Mouse (Mus musculus) thymus, adult 2 months (tissue): Measurements from ENCODE around the gene Nsl1. TPM values are rescaled to one million over a fixed set of nuclear protein-coding genes. Genes with fewer than 3 reads are reported as not detected.

Experiments
- DNase-seq: peaks from one replicate; pipeline ENCODE4 v3.0.0; 2021
- H3K27ac ChIP-seq: fragments of 200-500 bp; 2 replicates; pipeline ENCODE4 v1.5.1; 2012; ENCODE audit warnings: low read length, control low read depth; ENCODE audit not compliant: control insufficient read depth, insufficient read depth
- H3K27me3 ChIP-seq: fragments of 200-500 bp; 2 replicates; pipeline ENCODE4 v1.6.1; 2012; ENCODE audit warnings: mild to moderate bottlenecking, low read length, moderate library complexity, mixed read lengths; ENCODE audit not compliant: control insufficient read depth, insufficient read depth
- H3K36me3 ChIP-seq: fragments of 200-500 bp; 2 replicates; pipeline ENCODE4 v1.6.1; 2012; ENCODE audit warnings: mild to moderate bottlenecking, low read length, moderate library complexity; ENCODE audit not compliant: control insufficient read depth, insufficient read depth
- H3K4me1 ChIP-seq: fragments of 200-500 bp; replicated peaks from 2 replicates; pipeline ENCODE4 v1.6.1; 2012; ENCODE audit warnings: low read length; ENCODE audit not compliant: control insufficient read depth, insufficient read depth
- H3K4me3 ChIP-seq: fragments of 200-500 bp; 2 replicates; pipeline ENCODE4 v1.5.1; 2012; ENCODE audit warnings: mild to moderate bottlenecking, low read length, control low read depth, moderate library complexity; ENCODE audit not compliant: control insufficient read depth, insufficient read depth
- CTCF ChIP-seq: fragments of 200-500 bp; IDR thresholded peaks from 2 replicates; pipeline ENCODE4 v1.5.1; 2012; ENCODE audit warnings: mild to moderate bottlenecking, control low read depth, low read length, moderate library complexity, borderline replicate concordance; ENCODE audit not compliant: control insufficient read depth, poor library complexity, insufficient read depth; ENCODE audit errors: extremely low read depth
- POLR2A ChIP-seq: fragments of 200-500 bp; IDR thresholded peaks from 2 replicates; pipeline ENCODE4 v1.6.1; 2012; ENCODE audit warnings: mild to moderate bottlenecking, low read length, control low read depth, moderate library complexity; ENCODE audit not compliant: control insufficient read depth, poor library complexity, insufficient read depth; ENCODE audit errors: extremely low read depth
- WGBS: fragments of 180-500 bp; shearing (Covaris S2); methylation state at CpG from one replicate; pipeline ENCODE4 v1.1.7; 2018; 5-methylcytosine and 5-hydroxymethylcytosine counted together
- polyA plus RNA-seq: library from polyadenylated mRNA; depleted of rRNA; stranded (reverse); fragments of >200 nt; gene quantifications from 2 replicates; pipeline ENCODE4 v1.2.3, GENCODE M21; 2012

The Nsl1 gene
- polyA plus RNA-seq, 1 experiment = 8.1 TPM

DNA sequence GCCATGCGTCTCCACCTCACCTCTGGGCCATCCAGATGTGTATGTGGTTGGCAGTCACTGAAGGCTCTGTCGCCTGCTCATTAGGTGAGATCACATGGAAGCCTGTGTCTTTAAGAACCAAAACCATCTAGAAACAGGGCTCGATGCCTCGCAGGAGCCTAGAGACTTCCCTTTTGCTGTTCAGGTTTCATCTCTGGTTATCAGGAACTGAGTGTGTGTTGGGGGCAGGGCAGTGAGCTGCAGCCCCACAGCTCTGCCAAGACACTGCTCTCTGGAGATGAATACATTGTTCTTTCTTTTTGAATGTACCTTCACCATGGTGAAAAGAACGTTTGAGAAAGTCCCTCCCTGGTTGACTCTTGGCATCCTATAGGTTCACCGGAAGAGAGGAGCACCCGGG lies 52.1 kb downstream of the Nsl1 start:
- no peak for DNase-seq
- TF ChIP-seq CTCF = no peak
- no peak for TF ChIP-seq POLR2A
- Histone ChIP-seq H3K4me3 (no peak overlapping the region), H3K27me3 (no peaks in the 10 kb centered on the region), H3K27ac (no peak overlapping the region), H3K4me1 (peaks cover 9% of the 10 kb centered on the region), H3K36me3 (no peaks in the 10 kb centered on the region)
- 40% methylated on average over 7 of the region's 7 CpGs for WGBS

DNA sequence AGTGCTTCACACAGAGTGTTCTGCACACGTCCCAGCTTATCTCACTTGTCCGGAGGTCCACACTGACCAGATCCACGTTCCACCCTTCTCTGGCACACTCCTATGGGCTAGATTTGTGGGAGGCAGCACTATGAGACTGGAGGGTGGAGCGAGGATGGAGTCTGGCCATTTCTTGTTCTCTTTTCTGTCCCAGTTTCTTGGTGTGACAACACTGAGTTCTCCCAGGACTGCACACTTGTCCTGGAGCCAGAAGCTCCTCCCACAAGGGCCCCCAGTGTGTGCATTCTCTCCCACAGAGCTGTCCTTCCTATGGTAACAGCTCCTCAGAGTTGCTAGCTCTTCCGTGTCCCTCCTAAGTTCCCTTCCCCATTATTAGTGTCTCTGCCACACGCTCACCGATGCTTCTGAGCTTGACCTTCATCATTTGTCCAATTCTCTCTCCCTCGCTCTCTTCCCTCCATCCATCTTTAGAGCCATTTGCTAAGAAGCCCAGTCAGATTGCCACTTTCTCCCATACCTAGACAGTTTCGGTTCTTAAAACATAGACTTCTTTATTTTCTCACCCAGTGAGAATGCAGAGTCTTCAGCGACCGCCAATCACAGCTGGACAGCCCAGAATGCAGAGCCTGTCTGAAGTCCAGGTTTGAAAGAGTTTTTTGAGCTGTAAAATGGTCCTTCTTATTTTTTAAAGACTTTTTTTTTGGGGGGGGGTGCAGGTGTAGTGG lies 52.9 kb downstream of the Nsl1 start:
- WGBS = 90% methylated on average over 11 of the region's 11 CpGs
- no peak for TF ChIP-seq CTCF
- no peak for TF ChIP-seq POLR2A
- H3K4me1 ChIP-seq = peaks cover 9% of the 10 kb centered on the region
- H3K27me3 ChIP-seq = no peaks in the 10 kb centered on the region
- no peaks in the 10 kb centered on the region for H3K36me3 ChIP-seq
- H3K4me3 ChIP-seq = no peak overlapping the region
- no peak for DNase-seq
- H3K27ac ChIP-seq = peak overlapping the region; percentile 27; the same call in 1 of the 2 replicates

DNA sequence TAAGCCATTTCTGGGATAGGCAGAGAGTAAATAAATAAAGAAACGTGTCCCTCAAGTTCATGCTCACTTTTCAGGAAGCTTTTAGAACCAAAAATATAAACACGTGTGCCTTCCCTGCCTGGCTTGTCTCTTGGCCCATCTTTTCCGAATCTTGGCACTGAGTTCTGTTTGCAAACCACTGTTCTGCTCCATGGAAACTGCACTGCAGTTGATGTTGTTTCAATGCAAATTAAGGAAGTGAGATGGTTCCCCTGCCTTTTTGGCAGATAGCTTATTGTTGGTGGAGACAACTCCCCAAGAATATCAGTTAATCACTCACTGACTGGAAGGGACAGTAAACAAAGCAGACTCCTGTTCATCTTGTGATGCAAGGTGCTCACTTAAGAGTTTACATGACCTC lies 59.9 kb downstream of the Nsl1 start:
- Histone ChIP-seq H3K4me1 (peaks cover 3% of the 10 kb centered on the region), H3K36me3 (no peaks in the 10 kb centered on the region), H3K27me3 (no peaks in the 10 kb centered on the region; the same call in 1 of the 2 replicates), H3K27ac (no peak overlapping the region), H3K4me3 (no peak overlapping the region)
- 59% methylated on average over 3 of the region's 3 CpGs for whole genome bisulfite sequencing
- DNase-seq = no peak
- TF ChIP-seq POLR2A (no peak), CTCF (no peak)

- H3K27ac ChIP-seq = no peak overlapping the region
- WGBS = 91% methylated on average over 2 of the region's 2 CpGs
- H3K4me3 ChIP-seq = no peak overlapping the region
- TF ChIP-seq POLR2A = no peak
- no peak for TF ChIP-seq CTCF
- DNase-seq = no peak
- peaks cover 3% of the 10 kb centered on the region for H3K4me1 ChIP-seq
- H3K36me3 ChIP-seq = no peaks in the 10 kb centered on the region
- H3K27me3 ChIP-seq = no peaks in the 10 kb centered on the region; the same call in 1 of the 2 replicates
Observed at GRCm38 (mm10) chr1:191123696-191124095, 60.9 kb downstream of the Nsl1 start.

DNA sequence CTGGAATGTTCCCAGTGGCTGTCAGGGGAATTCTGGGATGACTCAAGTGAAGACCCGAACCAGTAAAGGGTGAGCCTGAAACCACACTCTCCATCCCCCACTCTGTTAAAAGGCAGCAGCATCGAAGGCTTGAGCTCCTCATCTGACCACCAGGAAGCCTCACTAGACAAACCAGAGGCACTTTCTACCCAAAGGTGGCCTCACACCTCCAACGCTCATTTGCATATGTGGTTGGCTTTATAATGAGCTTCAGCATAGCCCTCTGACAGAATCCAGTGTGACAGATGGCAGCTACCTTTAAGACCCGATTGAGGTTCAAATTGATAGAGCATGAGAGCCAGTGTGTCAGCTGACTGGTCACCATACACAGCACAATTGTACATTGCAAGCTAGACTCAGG lies 61.5 kb downstream of the Nsl1 start:
- no peak overlapping the region for H3K27ac ChIP-seq
- WGBS = 69% methylated on average over 4 of the region's 4 CpGs
- H3K4me3 ChIP-seq = no peak overlapping the region
- H3K4me1 ChIP-seq = peaks cover 3% of the 10 kb centered on the region
- TF ChIP-seq POLR2A (no peak), CTCF (no peak)
- H3K27me3 ChIP-seq = no peaks in the 10 kb centered on the region; the same call in 1 of the 2 replicates
- H3K36me3 ChIP-seq = no peaks in the 10 kb centered on the region
- DNase-seq = no peak

GRCm38 (mm10) chr1:191125811-191126638 lies 63.2 kb downstream of the Nsl1 start:
- Histone ChIP-seq H3K4me1 (peaks cover 3% of the 10 kb centered on the region), H3K36me3 (no peaks in the 10 kb centered on the region), H3K27ac (no peak overlapping the region), H3K4me3 (peak overlapping the region; percentile 35), H3K27me3 (no peaks in the 10 kb centered on the region; the same call in 1 of the 2 replicates)
- DNase-seq = peak; percentile 74
- no peak for TF ChIP-seq POLR2A
- peak; percentile 85; the same call in 1 of the 2 replicates for TF ChIP-seq CTCF
- 9% methylated on average over 38 of the region's 38 CpGs for WGBS
